Mouse (Mus musculus) ES-E14 (cell line): ENCODE measurements around the gene Exoc4.

Experiments
- CHD2 ChIP-seq: IDR thresholded peaks from 2 replicates; pipeline ENCODE4 v1.6.1; 2014; ENCODE audit warnings: mild to moderate bottlenecking, low read depth, low read length, inconsistent platforms
- ZC3H11A ChIP-seq: IDR thresholded peaks from 2 replicates; pipeline ENCODE4 v1.6.1; 2012; ENCODE audit warnings: low read depth, mild to moderate bottlenecking, inconsistent platforms, low read length, borderline replicate concordance

- no peak for TF ChIP-seq ZC3H11A
- no peak for TF ChIP-seq CHD2
Observed at GRCm38 (mm10) chr6:33763245-33763644, 514.4 kb downstream of the Exoc4 start.
